Mouse (Mus musculus): ENCODE data around the gene Ttbk2.

DNA sequence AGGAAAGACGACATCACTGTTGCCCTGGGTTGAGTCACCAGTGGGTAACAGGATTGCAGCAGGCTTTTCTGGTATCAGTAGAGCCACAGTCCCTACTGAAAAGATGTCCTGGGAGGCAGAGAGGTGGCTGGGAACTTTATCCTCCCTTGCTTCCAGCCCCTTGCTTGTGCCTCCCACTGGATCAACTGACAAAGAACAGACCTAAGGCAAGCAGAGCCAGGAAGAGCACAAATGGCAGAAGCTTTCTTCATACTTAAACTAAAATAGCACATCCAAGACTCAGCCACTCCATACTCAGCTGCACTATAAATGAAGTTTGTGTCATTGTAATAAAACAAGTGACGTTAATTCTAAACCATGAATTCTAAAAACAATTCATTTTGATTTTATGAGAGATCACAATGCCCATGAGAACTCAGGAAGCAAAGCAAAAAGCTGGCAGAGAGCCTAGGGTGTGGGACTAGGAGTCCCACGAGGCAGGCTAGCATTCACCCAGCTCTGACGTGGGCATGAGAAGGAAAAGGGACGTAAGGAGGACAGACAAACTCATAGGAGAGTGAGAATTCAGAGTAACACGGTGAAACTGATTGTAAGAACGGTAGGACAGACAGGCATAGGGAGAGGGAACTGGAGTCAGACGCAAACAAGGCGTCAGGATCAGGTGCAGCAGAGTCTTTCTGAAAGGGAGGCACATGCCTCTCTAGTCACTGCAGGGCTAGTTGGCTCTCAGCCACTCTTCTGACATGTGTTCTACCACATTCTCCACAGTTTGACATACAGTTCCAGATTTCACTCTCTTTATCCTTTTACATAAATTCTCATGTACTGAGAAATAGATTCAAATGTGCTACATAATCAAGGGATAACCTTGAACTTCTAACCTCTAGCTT, 21.3 kb upstream of the Ttbk2 start:
- no peak for TF ChIP-seq POLR2A (IDR thresholded peaks at IDR 0.05; ENCODE audit: low read depth, low read length)
- no peak for TF ChIP-seq CTCF (IDR thresholded peaks at IDR 0.05; ENCODE audit: extremely low read depth, insufficient read length, insufficient replicate concordance, low read depth, low read length)

Data from small intestine, adult 2 months (tissue).